Mouse (Mus musculus) kidney, adult 2 months (tissue): ENCODE measurements around the gene Fam168b.

Experiments
- CTCF ChIP-seq: fragments of 200-500 bp; conservative IDR thresholded peaks from 2 replicates; pipeline ENCODE4 v1.5.1; 2011; ENCODE audit warnings: low read depth, mild to moderate bottlenecking, control low read depth, low read length, moderate library complexity, mixed read lengths; ENCODE audit not compliant: insufficient read depth, insufficient read length
- POLR2A ChIP-seq: fragments of 200-500 bp; IDR thresholded peaks from one replicate; pipeline ENCODE4 v1.6.1; 2011; ENCODE audit warnings: low read depth, low read length, control low read depth

- TF ChIP-seq POLR2A = no peak
- no peak for TF ChIP-seq CTCF
Observed at GRCm38 (mm10) chr1:34839241-34839640, 3.6 kb downstream of the Fam168b start.
